Mouse (Mus musculus): ENCODE measurements around the gene Tedc1. TPM values are rescaled to one million over a fixed set of nuclear protein-coding genes. Genes with fewer than 3 reads are reported as not detected.

Gene Tedc1
- total RNA-seq, 2 experiments from 2014 or later: 0.46 to 0.54 TPM

DNA sequence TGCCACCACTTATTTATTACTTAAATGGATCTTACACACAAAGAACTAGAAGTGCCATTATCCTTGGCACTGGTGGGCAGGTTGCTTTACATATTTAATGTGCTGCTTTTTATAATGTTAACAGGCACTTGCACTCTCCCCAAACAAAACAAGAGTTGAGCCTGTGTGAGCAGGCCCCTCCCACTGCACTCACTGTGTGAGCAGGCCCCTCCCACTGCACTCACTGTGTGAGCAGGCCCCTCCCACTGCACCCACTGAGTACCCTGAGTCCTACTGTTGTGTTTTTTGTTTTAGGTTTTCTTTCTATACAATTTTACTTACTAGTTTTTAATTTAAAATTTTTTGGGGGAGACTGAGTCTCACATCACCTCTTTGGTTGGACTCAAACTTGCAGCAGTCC is 45.8 kb downstream of the Tedc1 start:
- DNase-seq: no peak

DNA sequence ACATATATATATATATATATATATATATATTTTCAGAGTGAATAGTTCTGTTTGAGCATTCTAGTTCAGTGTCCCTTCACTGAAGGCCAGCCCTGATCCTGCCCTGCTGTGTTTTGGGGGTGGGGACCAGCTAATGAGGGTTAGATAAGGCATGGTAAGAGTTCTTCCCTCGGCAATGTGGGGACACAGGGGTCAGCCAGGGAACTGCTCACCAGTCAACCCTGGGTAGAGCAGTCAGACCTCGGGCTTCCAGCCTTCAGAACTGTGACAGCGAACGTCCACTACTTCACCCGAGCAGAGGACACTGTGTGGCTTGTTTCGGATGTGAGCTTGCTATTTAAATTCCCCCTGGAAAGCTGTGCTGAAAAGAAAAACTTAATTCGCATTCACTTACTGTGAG is 47.3 kb downstream of the Tedc1 start:
- DNase-seq: no peak

DNA sequence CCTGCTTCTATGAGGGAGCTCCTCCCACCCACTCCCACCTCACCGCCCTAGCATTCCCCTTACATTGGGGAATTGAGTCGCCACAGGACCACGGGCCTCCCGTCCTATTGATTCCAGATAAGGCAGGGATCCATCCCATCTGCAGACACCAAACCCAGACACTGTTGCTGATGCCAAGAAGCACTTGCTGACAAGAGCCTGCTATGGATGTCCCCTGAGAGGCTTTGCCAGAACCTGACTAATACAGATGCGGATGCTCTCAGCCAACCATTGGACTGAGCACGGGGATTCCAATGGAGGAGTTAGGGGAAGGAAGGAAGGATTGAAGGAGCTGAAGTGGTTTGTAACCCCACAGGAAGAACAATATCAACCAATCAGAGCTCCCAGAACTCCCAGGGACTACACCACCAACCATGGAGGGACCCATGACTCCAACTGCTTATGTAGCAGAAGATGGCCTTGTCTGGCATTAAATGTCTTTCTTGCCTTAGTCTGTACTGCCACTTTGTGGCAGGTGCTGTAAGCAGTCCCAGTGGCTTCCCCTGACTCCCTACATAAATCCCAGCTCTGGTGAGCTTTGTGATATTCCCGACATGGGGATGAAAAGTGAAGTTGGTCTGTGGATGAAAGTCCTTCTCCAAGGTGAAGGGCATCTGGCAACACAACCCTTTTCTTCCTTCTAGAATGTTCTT is 49.2 kb downstream of the Tedc1 start:
- no peak for DNase-seq

DNA sequence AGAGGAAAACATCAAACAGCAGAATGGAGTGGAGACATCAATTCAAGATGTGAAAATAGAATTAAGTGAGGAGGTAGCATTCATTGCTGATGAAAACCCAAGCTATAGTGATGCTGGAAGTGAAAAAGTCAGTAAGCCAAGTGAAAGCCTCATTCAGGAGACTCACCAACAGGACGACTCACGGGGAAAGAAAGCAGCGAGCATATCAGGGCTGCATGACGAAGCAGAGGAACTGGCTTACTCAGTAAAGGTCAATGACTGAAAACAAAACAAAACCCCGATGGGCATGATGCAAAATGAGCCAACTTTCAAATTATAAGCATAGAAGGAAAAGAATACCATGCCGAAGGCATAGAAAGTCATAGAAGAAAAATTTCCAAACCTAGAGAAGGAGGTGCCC is 51.5 kb downstream of the Tedc1 start:
- no peak for DNase-seq

DNA sequence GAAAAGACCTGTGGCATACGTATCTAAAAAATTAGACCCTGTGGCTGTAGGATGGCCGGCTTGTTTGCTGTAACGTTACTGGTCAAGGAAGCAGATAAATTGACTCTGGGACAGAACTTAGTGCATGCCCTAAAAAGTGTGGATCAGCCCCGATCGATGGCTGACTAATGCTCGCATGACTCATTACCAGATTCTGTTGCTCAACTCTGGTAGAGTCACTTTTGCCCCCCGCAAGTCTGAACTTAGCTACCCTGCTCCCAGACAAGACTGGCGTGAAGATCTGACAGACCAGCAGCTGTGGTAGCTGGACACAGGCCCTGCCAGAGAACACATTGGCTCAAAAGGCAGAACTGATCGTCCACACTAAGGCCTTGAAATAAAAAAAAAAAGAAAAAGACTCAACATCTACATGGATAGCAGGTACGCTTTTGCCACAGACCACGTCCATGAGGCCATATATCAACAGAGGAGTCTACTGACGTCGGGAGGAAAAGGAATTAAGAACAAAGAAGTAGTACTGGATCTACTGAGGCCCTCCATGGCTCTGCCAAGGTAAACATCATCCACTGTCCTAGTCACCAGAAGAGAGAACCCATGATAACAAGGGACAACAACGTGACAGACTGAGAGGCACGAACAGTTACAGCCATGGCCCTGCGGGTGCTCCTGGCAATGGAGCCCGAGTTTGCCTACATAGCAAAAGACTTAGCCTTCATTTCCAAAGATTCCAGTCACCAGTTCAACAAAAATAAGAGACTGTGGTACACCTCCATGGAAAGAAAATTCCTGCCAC is 54.6 kb downstream of the Tedc1 start:
- DNase-seq: no peak

DNA sequence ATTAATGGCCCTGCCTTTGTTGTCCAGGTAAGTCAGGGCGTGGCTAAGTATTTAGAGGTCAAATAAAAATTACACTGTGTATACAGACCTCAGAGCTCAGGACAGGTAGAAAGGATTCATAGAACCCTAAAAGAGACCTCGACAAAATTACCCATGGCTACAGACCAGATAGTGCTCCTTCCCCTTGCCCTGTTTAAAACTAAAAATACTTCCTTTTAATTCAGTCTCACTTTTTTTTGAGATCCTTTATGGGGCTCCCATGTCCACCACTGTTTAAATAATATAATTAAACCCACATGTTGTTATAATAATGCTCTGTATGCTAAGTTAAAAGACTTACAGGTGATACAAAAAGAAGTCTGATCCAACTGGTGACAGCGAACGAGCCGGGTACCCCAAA is 55.6 kb downstream of the Tedc1 start:
- no peak for DNase-seq

DNA sequence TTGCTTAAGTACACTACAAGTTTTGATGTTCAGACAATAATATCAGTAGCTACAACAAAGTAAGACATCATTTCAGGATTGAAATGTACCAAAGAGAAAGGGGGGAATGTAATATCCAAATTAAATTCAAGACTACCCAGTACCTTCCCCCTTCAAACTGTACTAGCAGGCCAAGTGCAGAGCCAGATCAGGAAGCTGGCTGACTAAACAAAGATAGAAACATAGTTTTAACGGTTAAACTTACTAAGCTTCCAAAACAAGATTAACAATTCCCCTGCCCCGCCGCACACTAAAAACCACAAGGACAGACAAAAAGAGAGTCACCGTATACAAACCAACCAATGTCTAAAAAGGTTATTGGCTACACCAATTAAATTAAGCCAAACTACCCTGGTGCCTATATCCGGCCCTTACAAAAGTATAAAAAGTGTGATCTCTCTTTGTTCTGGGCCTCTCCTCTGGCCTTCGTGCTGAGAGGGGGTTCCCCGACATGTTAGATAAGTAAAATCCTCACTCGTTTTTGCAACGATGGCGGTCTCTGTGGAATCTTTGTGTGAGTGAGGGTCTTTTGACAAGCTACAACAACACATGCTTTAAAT is 56.2 kb downstream of the Tedc1 start:
- no peak for DNase-seq

DNA sequence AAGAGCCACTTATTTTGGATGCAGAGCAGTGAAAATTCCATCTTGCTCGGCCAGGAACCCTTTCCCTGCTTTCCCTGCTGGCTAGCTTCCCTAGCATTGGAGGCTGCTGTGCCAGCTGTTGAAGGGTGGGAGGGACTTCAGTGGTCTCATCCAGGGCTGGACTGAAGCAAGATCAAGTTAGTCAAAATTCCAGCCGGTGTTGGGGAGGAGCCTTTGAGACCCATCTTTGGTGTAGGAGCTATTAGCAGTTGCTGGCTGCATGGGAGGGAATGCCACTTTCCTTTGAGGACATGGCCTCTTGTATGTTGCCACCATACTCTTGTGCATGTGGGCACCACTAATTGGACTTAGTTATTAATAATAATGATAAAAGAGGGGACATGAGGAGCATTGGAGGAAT is 57.0 kb downstream of the Tedc1 start:
- DNase-seq: no peak

DNA sequence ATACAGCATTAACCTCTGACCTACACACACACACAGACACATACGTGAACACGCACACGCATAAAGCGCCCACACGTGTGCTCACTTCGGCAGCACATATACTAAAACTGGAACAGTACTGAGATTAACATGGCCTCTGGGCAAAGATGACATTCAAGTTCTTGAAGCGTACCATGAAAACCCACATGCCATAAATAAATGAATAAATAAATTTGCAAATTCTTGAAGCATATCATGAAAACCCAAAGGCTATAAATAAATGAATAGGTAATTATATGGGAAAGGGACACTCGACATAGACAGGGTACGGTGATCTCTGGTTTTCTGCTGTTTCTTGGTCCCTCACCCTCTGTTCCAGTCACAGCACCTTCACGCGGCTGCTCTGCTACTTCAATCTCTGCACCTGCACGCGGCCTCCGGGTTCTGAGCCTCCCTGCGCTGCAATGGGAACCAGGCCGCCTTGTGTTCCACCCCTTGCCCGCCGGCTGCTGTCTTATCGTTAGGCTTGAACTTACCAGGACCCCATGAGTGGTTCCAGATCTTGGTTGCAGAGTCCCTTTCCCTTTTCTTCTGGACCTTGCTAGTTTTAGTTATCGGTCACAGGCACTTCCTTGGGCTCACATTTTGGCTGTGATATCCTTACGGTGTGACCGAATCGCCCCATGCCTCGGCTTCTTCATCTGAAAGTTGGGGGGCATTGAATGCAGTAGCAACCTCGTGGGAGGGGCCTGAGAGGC is 58.0 kb downstream of the Tedc1 start:
- no peak for DNase-seq

DNA sequence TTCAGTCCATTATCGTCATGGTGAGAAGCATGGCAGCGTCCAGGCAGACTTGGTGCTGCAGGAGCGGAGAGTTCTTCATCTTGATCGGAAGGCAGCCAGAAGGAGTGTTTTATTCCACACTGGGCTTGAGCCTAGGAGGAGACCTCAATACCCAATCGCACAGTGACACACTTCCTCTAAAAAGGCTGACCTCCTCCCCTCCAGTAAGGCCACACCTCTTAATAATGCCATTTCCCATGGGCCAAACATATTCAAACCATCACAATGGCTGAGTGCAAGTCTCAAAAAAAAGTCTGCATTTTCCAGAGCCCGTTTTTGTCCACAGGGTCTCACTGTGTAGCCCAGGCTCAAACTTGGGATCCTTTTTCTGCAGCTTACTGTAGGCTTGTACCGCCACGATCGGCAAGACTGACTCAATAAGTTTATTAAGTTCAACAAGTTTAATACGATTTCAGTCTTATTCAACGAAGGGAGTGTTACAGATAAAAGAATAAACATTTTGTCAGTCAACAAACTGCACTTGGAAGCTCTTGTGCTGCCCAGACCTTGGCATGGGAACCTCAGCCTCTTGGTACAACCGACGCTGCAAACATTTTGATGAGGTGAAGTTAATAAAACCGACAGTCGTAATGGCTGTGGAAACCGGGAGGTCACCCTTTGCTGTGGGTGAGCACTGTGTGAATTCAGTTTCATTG is 58.9 kb downstream of the Tedc1 start:
- DNase-seq: no peak

Other genes with a start within 250 kb of the Tedc1 start
- 10 to 100 TPM; 20.4 to 21.8 TPM for gene Jag2, start 226.6 kb upstream of the Tedc1 start, total RNA-seq (2021)
- gene Nudt14, start 214.3 kb upstream of the Tedc1 start, total RNA-seq (2021): 1 to 10 TPM; 8.7 to 9.1 TPM
- 10 to 100 TPM; 12.6 to 13.1 TPM for gene Btbd6, start 179.9 kb upstream of the Tedc1 start, total RNA-seq (2021)
- gene Brf1, start 155.7 kb upstream of the Tedc1 start, total RNA-seq (2021): 10 to 100 TPM; 19.3 to 19.4 TPM
- 10 to 100 TPM; 34.7 to 38.5 TPM for gene Pacs2, start 141.9 kb upstream of the Tedc1 start, total RNA-seq (2021)
- not detected for gene Tex22, start 81.9 kb upstream of the Tedc1 start, total RNA-seq (2021)
- gene Mta1, start 58.1 kb upstream of the Tedc1 start, total RNA-seq (2021): 10 to 100 TPM; 29.3 to 34.4 TPM
- gene Crip2, start 16.2 kb upstream of the Tedc1 start, total RNA-seq (2021): 10 to 100 TPM; 39.5 to 52.5 TPM
- 100 to 1,000 TPM in 1 of 2 experiments, 10 to 100 TPM in 1; 90.0 to 150 TPM for gene Crip1, start 10.1 kb upstream of the Tedc1 start, total RNA-seq (2021)
- under 1 TPM; 0.33 to 0.46 TPM for gene Tmem121, start 29.5 kb downstream of the Tedc1 start, total RNA-seq (2021)

All from gastrocnemius, postnatal 25 days (tissue).